Mouse (Mus musculus) erythroblast, embryonic 14.5 days (primary cell): ENCODE results near the gene Eepd1.

ENCODE experiments used
- GATA1 ChIP-seq: IDR thresholded peaks from 2 replicates; pipeline ENCODE4 v1.6.1; 2012; ENCODE audit warnings: low read length, inconsistent platforms, mixed read lengths
- TAL1 ChIP-seq: IDR thresholded peaks from 3 replicates; pipeline ENCODE4 v1.6.1; 2012; ENCODE audit warnings: low read length, inconsistent platforms, mixed read lengths

DNA sequence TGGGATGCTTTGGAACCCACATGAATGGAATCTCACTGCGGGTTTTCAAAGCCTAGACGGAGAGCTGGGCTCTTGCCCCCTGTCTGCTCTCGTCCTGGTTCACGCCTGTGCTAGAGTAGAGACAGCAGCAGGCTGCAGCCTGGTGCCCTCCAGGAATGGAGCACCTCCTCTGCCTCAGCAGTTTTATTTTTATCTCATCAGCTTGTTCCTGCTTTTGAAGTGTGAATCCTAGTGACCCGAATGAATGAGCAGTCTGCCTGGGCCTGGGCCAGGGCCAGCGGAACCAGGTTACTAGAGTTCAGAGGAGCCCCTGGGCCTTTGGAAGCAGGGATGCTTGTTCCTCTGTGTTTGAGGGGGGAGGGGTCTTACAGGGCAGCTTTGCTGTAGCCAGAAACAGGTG, 37.8 kb downstream of the Eepd1 start:
- TF ChIP-seq GATA1 = no peak
- TF ChIP-seq TAL1 = no peak
